Mouse (Mus musculus) brain, embryonic 18.5 days (tissue): Measurements from ENCODE around the gene Itga1.

Experiments
- DNase-seq: peaks from one replicate; pipeline ENCODE4 v3.0.0-alpha.2; 2012; ENCODE audit warnings: low read depth, low spot score

The Itga1 gene

DNA sequence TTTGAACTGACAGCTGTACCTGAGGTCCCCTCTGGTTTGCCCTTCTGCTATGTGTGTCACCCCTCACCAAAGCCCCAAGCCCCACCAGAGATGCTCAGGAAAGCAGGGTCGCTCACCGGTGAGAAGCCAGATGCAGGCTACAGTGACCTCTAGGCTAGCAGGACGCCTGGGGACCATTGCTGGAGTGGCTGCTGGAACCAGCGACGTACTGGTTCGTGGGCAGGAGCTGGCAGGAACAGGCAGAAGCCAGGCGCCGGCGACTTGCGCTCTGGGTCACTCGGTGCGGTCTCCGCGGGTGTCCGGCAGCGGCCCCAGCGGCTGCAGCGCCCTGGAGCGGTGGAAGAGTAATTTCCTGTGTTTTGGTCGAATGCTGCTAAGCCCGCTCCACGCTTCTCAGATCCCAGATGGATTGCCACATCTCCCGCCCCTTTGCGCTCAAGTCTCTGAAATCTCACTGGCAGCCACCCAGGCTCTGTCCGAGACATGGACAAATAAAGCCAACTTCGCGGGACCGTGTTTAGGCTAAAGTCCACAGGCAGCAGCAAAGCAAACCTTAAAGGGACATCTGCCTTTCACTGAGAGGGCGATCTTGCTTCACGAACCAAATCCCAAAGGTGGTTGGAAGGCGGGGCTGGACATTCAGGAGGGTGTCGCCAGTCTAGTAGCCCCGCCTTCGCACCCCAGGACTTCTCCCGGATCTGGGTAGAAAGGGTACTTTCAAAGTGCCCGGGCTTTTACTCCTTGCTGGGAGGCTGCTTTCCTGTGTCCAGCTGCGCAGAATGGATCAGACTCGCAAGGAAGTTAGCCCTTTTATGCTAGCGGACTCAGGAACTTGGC, at the start of gene Itga1, which contains the start of gene Gm49395:
TSS of gene Itga1 (minus strand) at position 610 of the 837 bp plus-strand sequence.
TSS of gene Gm49395 (minus strand) at position 567 of the 837 bp plus-strand sequence.
- no peak for DNase-seq

- DNase-seq, result no peak
Measured at GRCm38 (mm10) chr13:115150602-115151001, 48.8 kb upstream of the Itga1 start.

DNA sequence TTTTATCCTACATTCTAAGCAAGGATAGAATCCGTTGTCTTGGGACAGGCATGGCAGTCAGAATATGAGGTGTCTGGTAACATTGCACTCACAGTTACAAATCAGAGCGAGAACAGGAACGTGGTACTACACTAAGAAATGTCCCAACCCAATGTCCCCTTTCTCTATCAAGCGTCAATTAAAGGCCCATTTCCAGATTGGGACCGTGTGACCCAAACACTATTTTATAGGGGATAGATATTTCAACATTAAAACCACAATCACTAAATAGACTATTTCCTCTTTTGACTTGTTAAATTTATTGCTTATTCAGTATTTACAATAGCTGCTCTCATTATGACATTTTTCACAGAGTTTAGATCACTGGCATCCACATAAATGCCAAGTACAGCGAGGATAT, 48.1 kb upstream of the Itga1 start:
- DNase-seq, result no peak

GRCm38 (mm10) chr13:115143575-115143974, 41.8 kb upstream of the Itga1 start:
- DNase-seq, result no peak

GRCm38 (mm10) chr13:115142066-115142465, 40.3 kb upstream of the Itga1 start:
- DNase-seq, result no peak

DNA sequence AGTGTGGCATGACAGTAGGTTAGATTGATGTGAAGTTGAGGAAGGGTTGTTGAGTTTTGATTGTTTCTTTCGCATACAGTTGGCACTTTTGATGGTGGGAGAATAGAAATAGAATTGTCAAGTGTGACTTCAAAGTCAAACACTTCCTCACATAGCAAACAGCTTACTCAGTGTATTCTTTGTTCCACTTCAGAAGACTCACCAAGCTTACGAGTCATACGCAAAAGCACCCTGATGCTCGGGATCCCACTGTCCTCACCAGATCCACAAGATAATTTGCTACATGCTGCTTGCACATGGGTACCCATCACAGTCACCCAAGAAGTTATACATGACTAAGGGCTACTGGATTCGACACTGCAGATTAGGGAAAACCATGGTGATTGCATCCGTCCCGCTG, 36.7 kb upstream of the Itga1 start:
- DNase-seq, result no peak

DNA sequence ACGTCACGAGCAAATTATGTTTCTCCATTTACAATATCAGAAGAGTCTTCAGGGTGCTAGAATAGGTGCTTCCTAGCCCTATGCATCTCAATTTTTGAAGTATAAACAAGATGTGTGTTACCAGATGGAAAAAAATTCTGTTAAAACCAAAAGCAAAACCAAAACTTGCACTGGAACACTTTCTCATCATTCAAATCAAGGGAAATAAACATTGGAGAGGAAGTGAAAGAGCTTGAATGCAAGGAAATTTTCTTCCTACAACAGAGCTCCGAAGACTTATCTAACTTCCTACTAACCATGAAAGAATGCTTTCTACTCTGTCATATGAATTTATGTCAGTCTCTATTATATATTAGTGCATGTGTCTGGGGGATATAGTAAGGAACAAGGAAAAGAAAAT, 35.0 kb upstream of the Itga1 start:
- no peak for DNase-seq

DNA sequence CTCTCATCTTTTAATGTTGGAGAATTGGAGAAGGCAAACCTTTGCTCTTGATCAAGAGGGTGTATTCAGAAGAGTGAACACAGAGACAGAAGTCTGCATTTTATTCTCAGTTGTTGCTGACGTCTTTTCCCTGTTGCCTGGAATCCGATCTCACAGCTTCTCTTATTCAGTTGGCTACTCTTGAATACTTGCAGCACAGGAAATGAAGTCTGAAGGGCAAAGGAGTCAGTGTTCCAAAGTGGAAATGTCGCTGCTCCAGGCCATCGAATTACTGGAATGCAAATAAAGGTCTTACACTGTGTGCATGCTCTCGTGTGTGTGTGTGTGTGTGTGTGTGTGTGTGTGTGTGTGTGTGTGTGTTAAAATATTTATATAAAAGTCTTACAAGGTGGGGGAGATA, 30.7 kb upstream of the Itga1 start:
- DNase-seq, result no peak

- DNase-seq, result no peak
Measured at GRCm38 (mm10) chr13:115131381-115131780, 29.6 kb upstream of the Itga1 start.

DNA sequence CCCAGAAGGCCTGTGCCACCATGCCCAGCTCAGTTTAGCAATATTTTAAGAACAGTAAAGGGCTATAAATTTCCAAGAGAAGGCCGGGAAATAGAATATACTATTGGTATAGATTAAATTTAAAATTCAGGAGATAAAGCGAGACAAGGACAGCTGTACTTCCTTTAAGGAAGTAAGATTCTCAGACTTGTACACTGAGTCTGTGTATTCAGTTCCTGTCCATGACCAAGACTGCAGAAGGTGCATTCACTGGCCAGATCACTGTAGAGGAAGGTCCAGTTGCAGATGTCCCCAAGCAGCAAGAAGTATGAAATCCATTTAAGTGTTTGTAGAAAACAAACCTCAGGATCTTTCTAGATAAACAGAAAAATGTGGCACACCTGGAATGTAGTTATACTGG, 28.3 kb upstream of the Itga1 start:
- no peak for DNase-seq

DNA sequence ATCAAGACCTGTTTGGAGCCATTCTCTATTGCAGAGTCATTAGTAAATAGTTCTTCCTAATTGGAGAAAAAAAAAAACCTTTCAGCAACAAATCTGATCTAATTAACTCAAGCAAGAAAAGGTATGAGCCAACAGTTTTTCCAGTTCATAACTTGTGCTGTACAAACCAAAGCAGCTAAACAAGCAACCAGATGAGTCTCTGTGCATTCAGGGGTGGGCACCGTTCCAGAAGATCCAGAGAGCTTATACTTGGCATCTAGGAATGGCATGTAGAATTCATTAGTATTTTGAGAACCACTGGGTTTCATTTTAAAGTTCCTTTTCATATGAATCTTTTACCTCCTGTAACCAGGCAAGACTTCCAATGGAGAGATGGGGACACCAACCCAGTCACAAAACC, 26.1 kb upstream of the Itga1 start:
- no peak for DNase-seq

DNA sequence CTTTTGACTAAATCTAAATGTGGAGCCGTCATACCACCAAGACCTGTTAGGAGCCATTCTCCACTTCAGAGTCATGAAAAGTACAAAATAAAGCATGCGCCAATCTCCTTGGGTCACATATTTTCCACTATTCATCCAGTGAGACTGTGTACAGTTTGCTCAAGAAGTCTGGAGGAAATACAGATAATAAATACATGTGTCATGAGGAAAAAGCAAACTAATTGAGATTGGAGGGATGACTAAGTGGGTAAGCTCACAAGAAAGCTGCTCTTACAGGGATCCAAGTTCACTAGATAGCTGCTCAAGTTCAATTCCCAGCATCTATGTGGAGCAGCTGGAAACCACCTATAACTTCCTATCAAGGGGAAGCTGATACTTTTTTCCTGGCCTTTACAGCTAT, 24.8 kb upstream of the Itga1 start:
- DNase-seq, result no peak

GRCm38 (mm10) chr13:115125130-115125529, 23.4 kb upstream of the Itga1 start:
- DNase-seq, result no peak

GRCm38 (mm10) chr13:115124521-115124920, 22.8 kb upstream of the Itga1 start:
- DNase-seq, result no peak

DNA sequence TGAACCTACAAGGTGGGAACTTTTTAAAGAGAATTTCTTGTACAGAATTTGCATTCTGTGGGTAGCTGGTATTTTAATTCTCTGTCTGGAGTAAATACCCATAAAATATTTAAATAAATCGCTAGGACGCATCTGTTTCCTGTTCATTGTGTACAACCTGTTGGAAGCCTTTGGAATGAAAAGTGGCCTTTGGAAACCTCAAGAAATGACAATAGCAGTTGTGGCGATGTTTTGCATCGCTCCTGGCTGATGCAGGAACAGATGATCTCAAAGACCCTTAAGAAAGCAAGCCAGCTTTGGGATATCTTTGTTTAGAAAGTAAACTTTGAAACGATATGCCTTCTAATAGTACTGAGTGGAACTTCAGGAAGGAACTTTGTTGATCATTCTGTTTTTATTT, 17.0 kb upstream of the Itga1 start:
- no peak for DNase-seq

DNA sequence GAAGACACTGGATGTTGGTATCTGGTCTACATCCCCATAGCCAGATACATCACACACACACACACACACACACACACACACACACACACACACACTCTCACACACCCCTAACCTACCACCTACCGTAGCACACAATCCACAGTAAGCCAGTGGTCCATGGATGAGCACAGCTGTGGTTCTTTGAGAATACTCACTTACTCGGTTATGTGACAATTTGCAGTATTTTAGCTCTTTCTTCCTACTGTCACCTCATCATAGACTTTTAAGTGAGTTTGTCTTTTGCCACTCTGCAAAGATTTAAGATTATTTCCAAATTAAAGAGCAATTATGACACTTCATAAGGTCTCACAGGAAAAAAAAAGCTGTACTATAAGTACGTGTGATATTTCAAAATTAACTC, 16.4 kb upstream of the Itga1 start:
- DNase-seq, result no peak

- DNase-seq, result no peak
Measured at GRCm38 (mm10) chr13:115116930-115117621, 15.3 kb upstream of the Itga1 start.

DNA sequence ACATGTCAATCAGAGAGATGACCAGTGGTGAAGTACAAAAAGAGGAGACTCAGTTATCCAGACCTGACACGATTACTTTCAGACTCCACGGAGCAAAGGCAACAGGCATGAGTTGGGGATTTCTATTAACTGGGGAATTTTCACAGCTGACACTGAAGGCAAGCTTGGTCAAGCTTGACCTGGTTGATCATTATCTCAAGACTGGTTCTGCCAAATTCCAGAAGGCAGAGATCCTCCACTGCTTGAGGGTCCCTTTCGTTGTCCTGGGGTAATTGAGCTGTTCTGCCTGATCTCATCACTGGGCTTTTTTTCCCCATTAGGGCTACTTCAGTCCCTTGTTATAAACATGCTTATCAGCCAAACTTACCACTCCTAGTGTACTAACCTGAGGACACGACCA, 7.9 kb upstream of the Itga1 start:
- no peak for DNase-seq

DNA sequence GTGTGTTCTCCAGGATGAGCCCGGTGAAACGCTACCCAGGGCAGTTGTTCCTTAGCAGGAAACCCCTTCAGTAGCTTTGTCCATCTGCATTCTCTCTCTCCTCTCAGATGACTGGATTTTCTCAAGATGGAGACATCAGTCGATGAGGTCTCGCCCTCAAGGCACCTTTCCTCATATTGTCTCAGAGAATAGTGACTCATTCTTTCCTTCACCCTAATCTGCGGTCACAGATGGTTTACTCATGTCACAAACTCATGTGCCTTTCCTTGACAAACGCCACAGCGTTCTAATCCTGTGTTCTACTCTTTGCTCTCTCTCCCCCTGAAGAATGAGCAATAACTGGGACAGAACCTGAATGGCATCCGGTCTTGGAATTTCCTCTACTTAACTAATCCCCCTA, 5.7 kb upstream of the Itga1 start:
- no peak for DNase-seq

- DNase-seq, result no peak
Measured at GRCm38 (mm10) chr13:115106183-115106582, 4.4 kb upstream of the Itga1 start.

DNA sequence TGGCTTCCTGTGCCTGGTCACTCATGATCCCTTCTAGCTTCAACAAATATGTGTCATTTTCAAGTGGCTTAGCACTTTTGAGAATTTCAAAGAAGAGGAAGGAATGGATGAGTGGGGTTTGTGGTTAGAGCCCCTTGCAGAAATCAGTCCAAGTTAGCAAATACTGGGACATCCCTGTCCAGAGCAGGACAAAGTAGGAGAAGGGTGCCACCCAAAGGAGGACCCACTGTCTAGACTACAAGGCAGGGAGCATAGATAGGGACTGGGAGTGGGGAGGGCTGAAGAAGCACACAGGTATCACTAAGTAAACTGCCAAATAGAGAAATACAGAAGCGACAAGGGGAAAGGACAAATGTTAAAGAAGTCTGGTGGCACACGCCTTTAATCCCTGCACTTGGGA, 990 bp upstream of the Itga1 start:
- no peak for DNase-seq

GRCm38 (mm10) chr13:115100381-115101177, 1.2 kb downstream of the Itga1 start:
- no peak for DNase-seq
